Mouse (Mus musculus) spleen, adult 12 weeks (tissue): ENCODE measurements around the gene Spaca6.

Source experiments
- DNase-seq: peaks from one replicate; pipeline ENCODE4 v3.0.0; 2022; ENCODE audit warnings: low spot score

The Spaca6 gene

GRCm38 (mm10) chr17:17826751-17827657 lies at the start of gene Spaca6:
Spaca6 (plus strand) TSS chr17:17827158.
- no peak for DNase-seq

- DNase-seq, result no peak
Observed at GRCm38 (mm10) chr17:17790866-17791630, 35.9 kb upstream of the Spaca6 start.

- DNase-seq, result no peak
Observed at GRCm38 (mm10) chr17:17792578-17792977, 34.4 kb upstream of the Spaca6 start.

- DNase-seq, result no peak
Observed at GRCm38 (mm10) chr17:17795527-17795926, 31.4 kb upstream of the Spaca6 start.

- no peak for DNase-seq
Observed at GRCm38 (mm10) chr17:17823612-17824336, 3.2 kb upstream of the Spaca6 start.

- no peak for DNase-seq
Observed at GRCm38 (mm10) chr17:17825921-17826591, 902 bp upstream of the Spaca6 start.

- no peak for DNase-seq
Observed at GRCm38 (mm10) chr17:17827658-17828190, 766 bp downstream of the Spaca6 start.

- no peak for DNase-seq
Observed at GRCm38 (mm10) chr17:17828191-17828981, 1.4 kb downstream of the Spaca6 start.

GRCm38 (mm10) chr17:17829052-17829785 lies 2.3 kb downstream of the Spaca6 start:
- DNase-seq, result no peak

- DNase-seq, result no peak
Observed at GRCm38 (mm10) chr17:17829816-17830535, 3.0 kb downstream of the Spaca6 start.

GRCm38 (mm10) chr17:17830731-17831130 lies 3.8 kb downstream of the Spaca6 start:
- DNase-seq, result no peak

- no peak for DNase-seq
Observed at GRCm38 (mm10) chr17:17834896-17835295, 7.9 kb downstream of the Spaca6 start.

- no peak for DNase-seq
Observed at GRCm38 (mm10) chr17:17836101-17836500, 9.1 kb downstream of the Spaca6 start.

- no peak for DNase-seq
Observed at GRCm38 (mm10) chr17:17837426-17837825, 10.5 kb downstream of the Spaca6 start.

GRCm38 (mm10) chr17:17837919-17838701 lies 11.2 kb downstream of the Spaca6 start:
- DNase-seq, result peak; percentile 78

GRCm38 (mm10) chr17:17839276-17839675 lies 12.3 kb downstream of the Spaca6 start:
- no peak for DNase-seq

GRCm38 (mm10) chr17:17840796-17841195 lies 13.8 kb downstream of the Spaca6 start:
- no peak for DNase-seq

GRCm38 (mm10) chr17:17843534-17844261 lies 16.7 kb downstream of the Spaca6 start:
- no peak for DNase-seq
